Mouse (Mus musculus) right cerebral cortex, postnatal 4 days (tissue): Measurements from ENCODE around the gene Arhgap31.
"Not testable (repeated sequence)": the region's sequence is repeated elsewhere in the genome, so short reads cannot be mapped to it uniquely, and the experiment has no call there.

Source experiments
- DNase-seq: peaks from one replicate; pipeline ENCODE4 v3.0.0-alpha.2; 2022

Gene Arhgap31

GRCm38 (mm10) chr16:38724256-38724655 is 11.2 kb upstream of the Arhgap31 start:
- no peak for DNase-seq

DNA sequence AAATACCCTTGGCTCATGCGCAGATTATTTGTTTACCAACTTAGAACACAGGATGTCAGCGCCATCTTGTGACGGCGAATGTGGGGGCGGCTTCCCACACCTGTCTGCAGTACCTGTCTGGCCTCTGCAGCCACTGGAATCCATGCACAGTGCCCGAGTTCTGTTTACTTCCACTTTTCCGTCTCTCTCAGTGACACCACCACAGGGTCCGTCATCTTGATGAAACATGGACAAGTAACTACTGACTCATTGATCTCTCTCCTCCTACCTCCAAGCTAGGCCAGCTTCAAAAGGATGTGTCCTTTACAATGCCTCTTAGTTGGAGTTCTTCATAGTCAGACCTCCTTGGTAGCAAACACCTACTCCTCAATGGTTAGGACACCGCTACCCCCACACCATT is 8.3 kb upstream of the Arhgap31 start:
- DNase-seq: no peak

DNA sequence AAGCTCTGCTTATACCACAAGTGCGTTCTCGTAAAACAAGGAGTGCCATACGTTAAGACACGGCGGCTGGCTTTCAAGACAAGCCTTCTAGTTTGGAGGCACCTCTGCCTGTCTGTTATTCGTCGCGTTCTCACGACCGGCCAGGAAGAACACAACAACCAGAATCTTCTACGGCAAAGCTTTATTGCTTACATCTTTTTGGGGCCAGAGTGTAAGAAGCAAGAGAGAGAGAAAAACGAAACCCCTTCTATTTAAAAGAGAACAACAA is 1.1 kb upstream of the Arhgap31 start:
- not testable (repeated sequence) for DNase-seq

DNA sequence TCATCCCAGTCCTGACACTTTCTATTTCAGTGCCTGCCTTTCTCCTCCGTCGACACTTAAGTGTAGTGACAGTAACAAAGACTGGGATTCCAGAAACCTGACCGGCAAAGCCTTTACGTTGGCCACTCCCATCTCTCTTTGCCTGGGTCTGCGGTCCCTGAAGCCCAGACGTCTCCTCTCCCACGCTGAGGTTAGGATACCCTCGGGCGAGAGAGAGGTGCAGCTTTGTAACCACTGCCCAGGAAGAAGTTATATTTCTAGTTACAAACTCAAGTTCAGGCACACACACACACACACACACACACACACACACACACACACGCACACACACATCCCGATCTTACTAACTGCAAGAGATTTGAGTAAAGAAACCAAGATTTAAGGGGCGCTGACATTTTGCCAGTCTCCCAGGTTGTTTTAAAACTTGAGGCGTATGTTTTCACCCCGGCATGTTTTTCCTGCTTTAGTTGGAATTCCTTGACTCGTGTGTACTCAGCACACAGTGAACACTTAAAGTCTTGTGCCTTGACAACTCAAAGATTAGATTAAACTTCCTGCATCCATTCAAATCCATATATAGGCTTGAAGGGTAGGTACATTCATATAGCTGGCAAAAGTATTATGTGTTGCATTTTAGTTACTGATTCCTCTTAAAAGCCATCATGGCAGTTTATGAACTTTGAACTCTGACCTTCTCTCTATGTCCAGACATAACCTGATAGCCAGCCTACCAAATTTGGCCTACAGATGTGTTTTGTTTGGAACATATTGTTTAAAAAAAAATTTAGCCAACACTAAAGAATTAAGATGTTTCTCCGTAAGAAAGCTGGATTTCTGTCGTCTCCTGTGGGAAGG is 557 bp upstream of the Arhgap31 start:
- no peak for DNase-seq

DNA sequence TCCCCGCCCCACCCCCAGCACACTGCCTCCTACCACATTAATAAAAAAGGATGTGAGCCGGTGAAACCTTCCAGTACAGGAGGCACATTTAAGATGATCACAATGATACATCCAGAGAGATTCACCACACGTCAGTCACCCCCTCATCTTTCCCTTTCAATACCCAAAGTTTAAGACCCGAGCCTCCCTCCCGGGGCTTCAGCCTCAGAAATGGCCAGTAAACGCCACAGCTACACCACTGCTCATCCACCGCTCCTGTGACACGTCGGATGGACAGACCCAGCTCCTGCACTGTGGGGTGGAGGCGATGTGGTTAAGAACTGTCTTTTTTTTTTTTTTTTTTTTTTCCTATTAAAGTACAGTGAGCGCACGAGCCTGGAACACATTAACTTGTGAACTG is 969 bp downstream of the Arhgap31 start:
- DNase-seq: no peak

DNA sequence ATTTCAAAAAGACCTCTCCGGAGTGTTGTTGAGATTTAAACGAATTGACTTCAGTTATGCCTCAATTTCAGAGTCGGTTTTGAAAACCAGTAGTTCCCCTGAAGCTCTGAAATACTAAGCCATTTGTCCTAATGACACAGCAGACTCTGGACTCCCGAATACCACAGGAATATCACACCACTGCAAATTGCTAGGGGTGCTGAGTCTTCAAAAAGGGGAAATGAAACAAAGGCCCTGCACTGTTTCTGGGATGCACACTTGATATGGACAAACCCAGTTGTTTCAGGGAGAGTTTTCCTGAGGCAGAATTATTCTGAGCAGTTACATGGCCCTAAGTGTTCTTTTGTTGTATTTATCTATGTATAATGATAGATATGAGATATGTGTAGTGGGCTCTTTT is 1.8 kb downstream of the Arhgap31 start:
- DNase-seq: no peak

GRCm38 (mm10) chr16:38708962-38709520 is 4.0 kb downstream of the Arhgap31 start:
- no peak for DNase-seq

- no peak for DNase-seq
Observed at GRCm38 (mm10) chr16:38706782-38707181, 6.3 kb downstream of the Arhgap31 start.

DNA sequence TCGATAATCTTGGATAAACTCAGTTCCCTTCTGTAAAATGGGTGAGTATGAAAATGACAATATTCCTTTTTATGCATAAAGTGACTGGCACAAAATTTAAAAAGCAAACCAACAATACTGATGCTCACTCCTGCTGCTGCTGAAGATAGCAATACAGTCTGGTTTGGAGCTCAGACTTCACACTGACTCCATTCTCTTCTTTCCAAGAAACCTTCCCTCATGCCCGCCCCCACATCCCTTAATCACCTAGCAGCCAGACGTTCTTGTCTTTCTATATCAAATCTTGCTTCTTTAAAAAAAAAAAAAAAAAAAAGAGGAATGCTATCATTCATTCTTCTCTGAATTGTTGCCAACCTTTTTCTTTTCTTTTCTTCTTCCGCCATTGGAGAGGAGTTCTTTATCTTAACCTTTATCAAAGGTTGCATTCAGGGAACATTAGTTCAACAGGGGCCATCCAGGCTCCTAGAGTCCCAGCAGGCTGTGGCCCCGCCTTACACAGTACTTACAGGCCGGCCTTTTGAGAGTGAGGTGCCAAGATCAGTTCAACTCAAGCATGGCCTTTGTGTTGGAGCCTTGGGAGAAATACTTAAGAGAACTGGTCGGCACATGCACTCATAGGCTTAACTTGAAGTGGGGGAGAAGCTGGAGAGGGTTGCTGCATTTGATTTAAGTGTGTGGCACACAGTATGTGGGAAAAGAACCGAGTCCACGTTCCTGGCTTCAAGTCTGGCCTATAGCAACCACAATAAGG is 7.4 kb downstream of the Arhgap31 start:
- DNase-seq: no peak

DNA sequence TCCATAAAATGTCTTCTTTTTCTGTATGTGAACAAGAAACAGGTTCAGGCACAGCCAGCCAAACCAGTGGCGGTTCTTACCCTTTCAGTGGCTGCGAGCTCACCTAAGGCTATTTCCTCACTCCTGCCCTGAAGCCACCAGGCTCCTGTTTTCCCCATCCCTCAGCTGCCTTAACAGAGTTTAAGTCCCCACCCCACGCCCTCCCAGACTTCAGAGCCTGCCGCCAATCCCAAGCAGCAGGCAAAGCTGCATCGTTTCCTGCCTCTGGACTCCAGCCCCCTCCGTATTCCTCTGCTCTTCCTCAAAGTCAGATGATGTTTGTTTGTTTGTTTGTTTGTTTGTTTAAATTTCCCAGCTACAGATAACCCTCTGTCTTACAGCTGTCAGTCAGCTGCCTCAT is 9.6 kb downstream of the Arhgap31 start:
- DNase-seq: no peak

DNA sequence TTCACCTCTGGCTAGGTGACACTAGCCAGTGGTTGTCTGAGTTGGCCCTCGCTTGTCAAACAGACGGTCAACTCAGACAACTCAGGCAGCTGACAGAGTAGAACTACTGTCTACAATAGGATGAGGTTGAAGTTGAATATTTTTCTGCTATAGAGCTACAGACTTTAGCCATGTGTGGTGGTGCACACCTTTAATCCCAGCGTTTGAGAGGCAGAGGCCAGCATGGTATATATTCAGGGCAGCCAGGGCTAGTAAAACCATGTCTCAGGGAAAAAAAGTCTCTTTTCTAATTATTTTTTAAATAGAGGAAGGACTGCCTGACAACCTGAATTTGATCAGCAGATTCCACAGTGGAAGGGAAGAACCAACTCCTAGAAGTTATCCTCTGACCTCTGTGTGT is 10.8 kb downstream of the Arhgap31 start:
- no peak for DNase-seq

DNA sequence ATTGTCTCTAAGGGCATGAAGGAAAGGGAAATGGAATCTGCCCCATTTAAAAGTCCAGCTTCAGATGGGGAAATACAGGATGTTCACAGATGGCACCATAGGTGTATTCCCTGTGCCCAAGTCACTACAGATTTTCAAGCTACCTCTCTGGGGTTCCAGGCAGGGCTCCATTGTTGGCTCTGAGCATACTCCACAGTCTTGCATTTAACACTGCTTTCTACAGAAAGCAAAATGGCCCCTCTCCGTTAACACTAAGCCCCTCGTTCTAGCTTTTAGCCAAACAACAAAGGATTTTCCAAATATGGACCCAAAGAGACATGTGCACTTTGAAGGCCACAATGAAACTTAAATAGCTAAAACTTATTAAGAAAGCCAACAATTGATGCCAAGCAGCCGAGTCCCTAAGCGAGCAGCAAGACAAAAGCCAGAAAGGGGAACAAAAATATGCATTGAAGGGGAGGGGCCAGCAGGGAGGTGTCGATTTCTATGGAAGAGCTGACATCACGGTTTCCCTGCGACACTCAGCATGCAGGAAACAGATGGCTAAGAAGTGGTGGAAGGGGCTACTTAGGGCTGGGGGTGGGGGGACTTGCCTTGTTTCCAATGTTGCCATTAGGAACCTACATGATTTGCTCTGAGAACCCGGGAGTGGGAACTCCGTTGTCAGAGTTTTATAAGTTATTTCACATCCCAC is 11.4 kb downstream of the Arhgap31 start:
- DNase-seq: no peak

DNA sequence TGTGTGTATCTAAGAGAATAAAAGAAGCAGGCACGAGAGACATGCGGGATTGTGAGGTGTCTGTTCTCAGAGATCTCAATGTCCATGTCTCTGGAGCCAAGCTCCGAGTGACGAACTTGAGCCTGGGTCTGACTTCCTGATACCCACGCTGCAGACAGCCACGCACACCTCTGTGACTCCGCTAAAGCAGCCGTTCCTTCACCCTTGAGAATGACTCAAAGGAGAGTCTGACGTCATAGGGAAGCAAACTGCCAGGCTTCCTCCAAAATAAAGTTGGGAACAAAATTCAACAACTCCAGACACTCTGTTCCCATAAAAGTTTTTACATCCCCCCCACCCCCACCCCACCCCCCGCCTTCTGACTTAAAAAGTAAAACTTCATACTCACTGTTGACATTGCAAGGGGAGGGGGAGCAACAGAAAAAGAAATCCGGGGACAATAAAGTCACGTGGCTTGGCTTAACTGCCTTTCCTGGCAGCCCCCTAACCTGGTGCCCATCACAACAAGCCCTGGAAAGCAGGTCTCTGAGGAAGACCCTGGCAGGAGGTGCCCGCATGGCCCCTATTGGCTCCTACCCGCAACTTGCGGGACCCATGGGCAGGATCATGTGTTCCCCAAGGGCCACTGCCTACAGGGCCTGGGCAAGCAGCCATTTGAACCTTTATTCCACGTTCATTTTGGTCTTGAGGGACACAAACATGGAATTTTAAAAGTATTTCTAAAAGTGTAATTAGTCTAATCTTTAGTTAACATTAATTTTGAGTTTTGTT is 12.5 kb downstream of the Arhgap31 start:
- DNase-seq: no peak

- no peak for DNase-seq
Observed at GRCm38 (mm10) chr16:38697611-38698010, 15.5 kb downstream of the Arhgap31 start.

DNA sequence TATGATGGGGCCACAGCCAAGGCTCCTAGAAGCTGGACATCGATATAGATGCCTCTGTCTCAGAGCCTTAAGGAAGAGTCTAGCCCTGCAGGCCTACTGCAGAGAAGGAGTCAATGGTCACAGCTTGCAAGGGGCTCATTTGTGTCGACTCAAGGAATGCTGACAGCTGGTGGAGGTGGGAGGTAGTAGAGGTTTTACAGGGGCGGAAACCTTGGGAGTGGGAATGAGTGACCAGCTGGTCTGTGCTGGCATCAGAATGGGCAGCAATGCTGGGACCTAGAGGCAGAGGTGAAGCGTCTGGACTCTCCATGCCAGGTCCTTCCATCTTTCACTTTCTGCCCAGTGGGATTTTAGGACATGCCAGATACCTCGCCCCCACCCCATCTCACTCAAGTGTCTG is 17.5 kb downstream of the Arhgap31 start:
- no peak for DNase-seq

GRCm38 (mm10) chr16:38694906-38695540 is 18.1 kb downstream of the Arhgap31 start:
- DNase-seq: no peak

GRCm38 (mm10) chr16:38690501-38690900 is 22.6 kb downstream of the Arhgap31 start:
- no peak for DNase-seq

DNA sequence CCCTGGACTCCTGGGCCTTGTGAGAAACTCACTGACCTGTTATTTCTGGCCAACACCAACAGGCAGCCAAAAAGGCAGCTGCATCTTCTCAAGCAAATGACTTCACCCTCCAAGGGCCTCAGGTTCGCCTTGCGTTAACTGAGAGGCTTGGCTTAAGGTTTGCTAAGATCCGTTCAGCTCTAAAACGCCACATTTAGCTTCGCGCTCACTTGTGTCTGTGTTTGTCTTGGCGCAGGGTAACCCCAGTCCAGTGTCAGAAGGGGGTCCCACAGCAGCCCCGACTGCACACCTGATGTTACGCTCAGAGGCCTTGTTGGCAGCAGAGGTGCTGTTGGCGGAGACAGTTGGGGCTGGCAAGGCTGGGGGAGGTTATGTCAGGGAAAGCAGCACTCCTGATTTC is 23.3 kb downstream of the Arhgap31 start:
- DNase-seq: no peak

- DNase-seq: no peak
Observed at GRCm38 (mm10) chr16:38688531-38689264, 24.4 kb downstream of the Arhgap31 start.

- DNase-seq: no peak
Observed at GRCm38 (mm10) chr16:38687673-38688072, 25.4 kb downstream of the Arhgap31 start.

- DNase-seq: no peak
Observed at GRCm38 (mm10) chr16:38683094-38683493, 30.0 kb downstream of the Arhgap31 start.

- no peak for DNase-seq
Observed at GRCm38 (mm10) chr16:38681313-38681712, 31.8 kb downstream of the Arhgap31 start.
